Mouse (Mus musculus) bone marrow macrophage, adult 2 months (primary cell): ENCODE data around the gene Gng2. TPM values are rescaled to one million over a fixed set of nuclear protein-coding genes. Genes with fewer than 3 reads are reported as not detected.

Experiments
- H3K27ac ChIP-seq: 2 replicates; pipeline ENCODE4 v1.5.1; 2012; ENCODE audit warnings: low read depth, low read length; ENCODE audit not compliant: insufficient read depth
- H3K4me1 ChIP-seq: 2 replicates; pipeline ENCODE4 v1.6.1; 2012; ENCODE audit warnings: low read length; ENCODE audit not compliant: control insufficient read depth, insufficient read depth
- H3K4me3 ChIP-seq: 2 replicates; pipeline ENCODE4 v1.5.1; 2012; ENCODE audit warnings: mild to moderate bottlenecking, low read length, moderate library complexity; ENCODE audit not compliant: insufficient read depth
- CTCF ChIP-seq: IDR thresholded peaks from 2 replicates; pipeline ENCODE4 v1.5.1; 2012; ENCODE audit warnings: low read depth, mild to moderate bottlenecking, low read length, moderate library complexity
- POLR2A ChIP-seq: IDR thresholded peaks from 2 replicates; pipeline ENCODE4 v1.6.1; 2012; ENCODE audit warnings: mild to moderate bottlenecking, low read depth, low read length, borderline replicate concordance
- polyA plus RNA-seq: library from polyadenylated mRNA; stranded (reverse); fragments of >200 nt; gene quantifications from 2 replicates; pipeline ENCODE4 v1.2.4, GENCODE M21; 2012; ENCODE audit not compliant: missing spikeins, insufficient read depth, insufficient read length

The Gng2 gene
- polyA plus RNA-seq = 210 and 216 TPM in 2 replicates

DNA sequence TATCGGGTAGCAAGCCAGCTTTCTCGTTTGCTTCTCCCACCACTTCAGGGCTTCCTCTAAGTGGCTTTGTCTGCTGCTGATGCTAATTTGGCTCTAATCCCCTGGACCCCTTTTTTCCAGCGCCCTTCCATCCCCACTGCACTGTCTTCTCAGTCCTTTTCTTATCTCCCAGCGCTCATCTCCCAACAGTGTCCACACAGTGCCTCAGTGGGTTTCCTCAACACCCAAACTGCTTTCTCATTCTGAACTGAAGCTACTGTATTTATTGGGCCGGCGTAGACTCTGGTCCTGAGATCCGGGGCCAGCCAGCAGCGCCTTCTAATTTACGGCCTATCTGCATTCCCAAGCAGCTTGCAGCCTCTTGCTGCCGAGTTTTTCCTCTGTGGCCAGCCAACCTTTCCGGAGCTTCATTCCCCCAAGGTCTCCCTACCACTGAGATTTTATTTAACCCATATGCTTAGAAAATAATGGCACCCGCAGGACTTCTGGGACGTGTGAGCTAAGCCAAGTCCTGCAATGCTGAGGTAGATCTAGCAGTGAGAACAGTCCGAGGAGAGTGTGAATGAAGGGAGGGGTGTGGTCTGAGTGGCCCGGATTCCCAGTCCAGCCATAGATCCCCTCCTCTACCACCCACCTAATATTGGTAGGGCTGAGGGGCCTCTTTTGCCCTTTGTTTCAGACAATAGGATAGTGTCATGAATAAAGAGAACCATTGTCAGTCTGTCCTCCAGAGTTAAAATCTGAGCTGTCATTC, at the start of gene Gng2:
Gene Gng2, minus strand, starts transcription at position 357 of the 754 bp plus-strand sequence.
- H3K4me1 ChIP-seq = peaks cover 33% of the 10 kb centered on the region
- TF ChIP-seq POLR2A (no peak), CTCF (no peak)
- peak within 1 kb of the TSS; percentile 90 for H3K27ac ChIP-seq
- peak within 1 kb of the TSS; percentile 74 for H3K4me3 ChIP-seq

DNA sequence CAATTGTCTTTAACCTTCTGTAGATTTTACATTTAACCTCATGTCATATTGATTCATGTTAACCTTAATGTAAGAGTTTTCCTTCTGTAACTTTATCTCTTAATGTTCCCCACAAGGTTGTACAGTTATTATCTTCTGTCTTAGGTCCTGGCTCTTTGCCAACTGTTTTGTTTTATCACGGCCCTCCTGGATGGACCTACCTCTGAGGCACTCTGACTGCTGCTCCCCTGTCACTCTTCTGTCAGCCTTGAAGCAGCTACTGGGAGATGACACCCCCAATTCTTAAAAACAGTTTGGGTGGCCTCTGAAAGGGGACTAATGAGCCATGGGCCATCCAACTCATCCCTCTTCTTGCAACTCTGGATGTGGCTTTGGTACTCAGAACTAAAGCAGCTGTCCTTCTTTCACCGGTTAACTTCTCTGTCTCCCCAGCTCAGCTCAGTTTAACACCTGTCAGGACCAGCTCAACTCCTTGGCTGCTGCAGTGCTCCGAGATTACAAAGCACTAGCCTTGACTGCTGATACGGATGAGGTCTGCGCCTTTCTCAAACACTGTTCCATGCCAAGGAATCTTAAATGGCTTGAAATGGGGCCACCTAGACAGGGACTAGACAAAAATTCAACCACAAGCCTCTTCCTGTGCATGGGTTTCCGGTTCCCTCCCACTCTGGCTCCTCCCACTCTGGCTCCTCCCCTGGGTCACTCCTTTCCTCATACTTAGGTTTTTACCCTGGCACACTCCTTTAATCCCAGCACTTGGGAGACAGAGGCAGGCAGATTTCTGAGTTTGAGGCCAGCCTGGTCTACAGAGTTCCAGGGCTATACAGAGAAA, 47.7 kb upstream of the Gng2 start:
- TF ChIP-seq CTCF (no peak), POLR2A (no peak)
- Histone ChIP-seq H3K27ac (no peak overlapping the region), H3K4me3 (no peak overlapping the region), H3K4me1 (peaks cover 5% of the 10 kb centered on the region)

DNA sequence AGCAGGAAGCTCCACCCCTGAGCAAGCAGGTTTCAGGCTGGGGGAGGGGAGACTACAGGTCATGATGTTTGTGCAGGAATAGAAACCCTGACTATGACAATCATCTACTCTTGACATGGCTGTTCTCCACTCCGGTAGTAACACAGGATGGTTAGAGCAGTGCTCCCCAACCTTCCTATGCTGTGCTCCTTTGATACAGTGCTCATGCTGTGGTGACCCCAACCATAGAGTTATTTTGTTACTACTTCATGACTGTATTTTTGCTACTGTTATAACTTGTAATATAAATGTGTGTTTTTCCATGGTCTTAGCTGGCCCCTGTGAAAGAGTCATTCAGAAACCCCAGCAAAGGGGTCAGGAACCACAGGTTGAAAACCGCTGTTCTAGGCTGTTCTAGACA, 46.5 kb upstream of the Gng2 start:
- Histone ChIP-seq H3K4me3 (no peak overlapping the region), H3K27ac (no peak overlapping the region), H3K4me1 (peaks cover 5% of the 10 kb centered on the region)
- TF ChIP-seq CTCF = no peak
- TF ChIP-seq POLR2A = no peak

DNA sequence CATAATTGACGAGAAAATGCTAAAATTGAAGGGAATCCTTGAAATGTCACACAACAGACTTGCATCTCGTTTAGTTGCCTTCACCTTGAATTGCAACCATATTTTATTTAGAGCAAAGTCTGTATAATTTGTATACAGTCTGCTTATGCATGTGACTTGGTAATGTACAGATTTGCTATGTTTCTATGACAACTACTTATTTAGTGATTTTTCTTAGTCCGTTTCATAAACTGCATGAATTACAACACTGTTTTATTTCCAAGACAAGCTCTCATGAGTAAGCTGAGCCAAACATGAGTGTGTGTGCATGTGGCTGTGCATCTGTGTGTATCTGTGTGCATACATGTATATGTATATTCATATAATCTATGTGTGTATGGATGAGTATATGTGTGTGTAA, 42.1 kb upstream of the Gng2 start:
- Histone ChIP-seq H3K27ac (no peak overlapping the region), H3K4me3 (no peak overlapping the region), H3K4me1 (no peaks in the 10 kb centered on the region)
- TF ChIP-seq CTCF (no peak), POLR2A (no peak)

DNA sequence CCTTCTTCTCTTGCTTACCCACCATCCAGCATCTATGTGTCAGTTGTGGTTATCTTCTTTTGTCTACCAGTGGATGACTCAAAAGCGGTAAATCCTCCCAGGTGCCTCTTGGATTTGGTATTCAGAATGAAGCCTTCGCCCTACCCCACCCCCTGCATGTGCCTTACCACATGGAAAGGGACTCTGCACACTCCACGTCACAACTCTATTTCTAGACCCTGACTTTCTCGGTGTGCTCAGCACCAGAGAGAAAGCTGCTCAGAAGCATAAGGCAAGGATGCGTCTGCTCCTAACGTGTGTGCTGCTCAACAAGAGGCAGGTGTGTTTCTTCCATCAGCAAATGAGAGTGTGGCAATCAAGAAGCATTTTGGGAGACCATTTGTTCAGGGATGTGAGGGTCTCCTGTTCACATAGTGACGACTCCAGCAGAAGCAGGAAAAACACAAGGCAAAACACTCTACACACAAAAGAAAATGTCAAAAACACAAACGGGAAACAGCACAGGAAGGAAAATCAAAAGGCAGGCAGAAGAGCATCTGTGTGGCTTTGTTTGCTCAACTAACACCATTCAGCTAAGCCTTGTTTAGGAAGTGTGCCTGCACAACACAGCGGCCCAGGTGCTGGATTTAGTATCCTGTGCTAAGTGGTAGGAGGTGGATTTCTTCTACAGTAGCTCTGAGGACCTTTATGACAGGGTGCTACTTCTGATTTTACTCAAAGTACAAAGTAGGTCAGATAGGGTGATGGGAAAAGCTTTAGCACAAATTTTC, 35.3 kb upstream of the Gng2 start:
- no peak overlapping the region for H3K4me3 ChIP-seq
- H3K4me1 ChIP-seq = no peaks in the 10 kb centered on the region
- H3K27ac ChIP-seq = no peak overlapping the region
- TF ChIP-seq POLR2A (no peak), CTCF (no peak)

DNA sequence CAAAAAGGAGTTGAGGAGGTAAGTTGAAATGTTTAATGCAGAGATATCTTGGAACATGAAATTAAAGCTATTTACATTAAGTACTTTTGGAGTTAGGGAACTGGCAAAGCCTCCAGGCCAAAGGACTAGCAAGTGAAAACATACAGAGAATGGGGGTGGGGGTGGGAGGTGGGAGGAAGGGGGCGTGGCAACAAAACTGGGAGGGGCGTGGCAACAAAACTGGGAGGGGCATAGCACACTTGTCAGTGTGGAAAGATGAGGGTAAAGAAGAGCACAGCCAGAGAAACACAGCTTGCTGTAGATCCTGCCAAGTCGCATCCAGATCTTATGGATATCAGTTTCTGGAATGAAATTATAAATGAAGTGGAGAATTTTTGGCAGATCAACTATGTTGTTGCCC, 30.0 kb upstream of the Gng2 start:
- no peak overlapping the region for H3K4me3 ChIP-seq
- H3K4me1 ChIP-seq = peaks cover 6% of the 10 kb centered on the region
- TF ChIP-seq CTCF (no peak), POLR2A (no peak)
- H3K27ac ChIP-seq = no peak overlapping the region

DNA sequence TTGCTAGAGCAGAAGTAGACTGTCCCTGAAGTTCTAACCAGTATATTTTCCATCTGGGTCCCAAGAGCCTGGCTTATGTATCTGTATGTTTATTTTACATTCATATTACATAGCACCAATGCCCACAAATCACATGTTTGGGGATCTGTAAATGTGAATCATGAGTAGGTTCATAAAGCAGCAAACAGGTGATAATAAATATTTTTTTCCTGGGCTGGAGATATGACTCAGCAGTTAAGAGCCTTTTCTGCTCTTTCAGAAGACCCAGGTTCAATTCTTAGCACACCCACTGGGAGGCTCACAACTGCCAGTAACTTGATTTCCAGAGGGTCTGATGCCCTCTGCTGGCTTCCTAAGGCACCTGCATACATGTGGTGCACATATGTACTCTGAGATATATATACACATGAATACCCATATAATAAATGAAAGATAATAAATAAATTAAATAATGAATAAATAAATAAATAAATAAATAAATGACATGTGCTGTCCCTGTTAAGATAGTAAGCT, 27.4 kb upstream of the Gng2 start:
- Histone ChIP-seq H3K4me1 (peaks cover 6% of the 10 kb centered on the region), H3K27ac (no peak overlapping the region), H3K4me3 (no peak overlapping the region)
- no peak for TF ChIP-seq CTCF
- no peak for TF ChIP-seq POLR2A

DNA sequence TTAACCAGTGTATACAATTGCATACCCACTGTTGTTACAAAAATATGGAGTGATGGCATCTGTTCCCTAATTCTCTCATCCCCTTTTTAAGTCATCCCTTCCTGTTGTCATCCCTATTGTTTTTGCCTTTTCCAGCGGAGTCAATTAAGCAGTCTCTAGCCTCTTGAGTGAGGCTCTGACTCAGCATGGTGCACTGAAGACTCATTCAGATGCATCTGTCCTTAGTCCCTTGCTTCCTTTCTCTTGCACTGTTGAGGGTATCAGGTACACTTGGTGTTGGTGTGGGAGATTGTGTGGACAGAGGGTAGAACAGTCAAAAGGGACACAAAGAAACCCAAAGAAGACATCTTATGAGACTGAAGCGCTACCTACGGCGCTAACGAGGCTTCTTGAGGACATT, 19.4 kb upstream of the Gng2 start:
- Histone ChIP-seq H3K4me1 (no peaks in the 10 kb centered on the region), H3K27ac (no peak overlapping the region), H3K4me3 (no peak overlapping the region)
- TF ChIP-seq CTCF (no peak), POLR2A (no peak)

DNA sequence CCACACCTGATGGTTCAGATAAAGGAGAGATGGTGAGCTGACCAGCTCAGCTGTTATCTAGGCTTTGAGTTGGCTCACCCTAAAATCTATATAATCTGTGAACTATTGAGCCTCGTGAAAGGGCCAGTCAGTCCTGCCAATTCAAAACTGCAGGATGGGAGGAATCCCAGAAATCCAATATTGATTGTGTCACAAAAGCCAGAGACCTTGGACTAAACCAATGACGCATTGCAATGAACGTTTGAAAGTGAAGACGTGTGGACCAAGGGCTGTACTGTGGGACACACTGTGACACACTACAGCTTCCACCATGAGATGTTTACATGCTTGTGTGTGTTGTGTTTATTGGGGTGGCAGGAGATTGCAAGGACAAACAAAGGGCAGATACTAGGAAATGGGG, 18.5 kb upstream of the Gng2 start:
- H3K27ac ChIP-seq = no peak overlapping the region
- H3K4me3 ChIP-seq = no peak overlapping the region
- H3K4me1 ChIP-seq = no peaks in the 10 kb centered on the region
- TF ChIP-seq POLR2A (no peak), CTCF (no peak)
